Mouse (Mus musculus) brain, embryonic 18.5 days (tissue): ENCODE measurements around the gene Kctd2.
"Not testable (repeated sequence)": the region's sequence is repeated elsewhere in the genome, so short reads cannot be mapped to it uniquely, and the experiment has no call there.

Source experiments
- DNase-seq: peaks from one replicate; pipeline ENCODE4 v3.0.0-alpha.2; 2012; ENCODE audit warnings: low read depth, low spot score

Gene Kctd2

GRCm38 (mm10) chr11:115439326-115439725 is 19.4 kb downstream of the Kctd2 start:
- DNase-seq, result no peak

GRCm38 (mm10) chr11:115439906-115440595 is 20.1 kb downstream of the Kctd2 start, which contains the start of gene Trim80:
TSS of gene Trim80 (plus strand) at chr11:115440545.
- no peak for DNase-seq

GRCm38 (mm10) chr11:115441417-115441816 is 21.5 kb downstream of the Kctd2 start:
- no peak for DNase-seq

- no peak for DNase-seq
These were observed 27.0 kb downstream of the Kctd2 start for GRCm38 (mm10) chr11:115446906-115447305.

GRCm38 (mm10) chr11:115447321-115447885 is 27.5 kb downstream of the Kctd2 start:
- DNase-seq, result no peak

- DNase-seq, result no peak
These were observed 28.1 kb downstream of the Kctd2 start for GRCm38 (mm10) chr11:115448075-115448474.

- no peak for DNase-seq
These were observed 29.1 kb downstream of the Kctd2 start for GRCm38 (mm10) chr11:115448998-115449397.

- DNase-seq, result no peak
These were observed 30.2 kb downstream of the Kctd2 start for GRCm38 (mm10) chr11:115450176-115450575.

GRCm38 (mm10) chr11:115451781-115452241 is 31.9 kb downstream of the Kctd2 start:
- DNase-seq, result no peak

- DNase-seq, result no peak
These were observed 32.4 kb downstream of the Kctd2 start for GRCm38 (mm10) chr11:115452281-115452860.

- DNase-seq, result no peak
These were observed 33.4 kb downstream of the Kctd2 start for GRCm38 (mm10) chr11:115453306-115453705.

- not testable (repeated sequence) for DNase-seq
These were observed 34.9 kb downstream of the Kctd2 start for GRCm38 (mm10) chr11:115454822-115455221.

- DNase-seq, result no peak
These were observed 35.7 kb downstream of the Kctd2 start for GRCm38 (mm10) chr11:115455619-115456018.

GRCm38 (mm10) chr11:115456182-115456581 is 36.3 kb downstream of the Kctd2 start:
- no peak for DNase-seq

GRCm38 (mm10) chr11:115457405-115457804 is 37.5 kb downstream of the Kctd2 start:
- no peak for DNase-seq

GRCm38 (mm10) chr11:115460976-115461375 is 41.0 kb downstream of the Kctd2 start:
- no peak for DNase-seq

GRCm38 (mm10) chr11:115461846-115462242 is 41.9 kb downstream of the Kctd2 start:
- DNase-seq, result no peak

GRCm38 (mm10) chr11:115462243-115462891 is 42.4 kb downstream of the Kctd2 start, which contains the start of gene Slc16a5:
TSS of gene Slc16a5 (plus strand) at chr11:115462474.
- no peak for DNase-seq

- no peak for DNase-seq
These were observed 43.5 kb downstream of the Kctd2 start for GRCm38 (mm10) chr11:115463397-115463796.

- DNase-seq, result no peak
These were observed 44.9 kb downstream of the Kctd2 start for GRCm38 (mm10) chr11:115464851-115465250.

- DNase-seq, result no peak
These were observed 47.3 kb downstream of the Kctd2 start for GRCm38 (mm10) chr11:115467217-115467618.

- no peak for DNase-seq
These were observed 52.3 kb downstream of the Kctd2 start for GRCm38 (mm10) chr11:115472183-115472582.
